Mouse (Mus musculus) forebrain, embryonic 12.5 days (tissue): ENCODE measurements around the gene Thsd7a. TPM values are rescaled to one million over a fixed set of nuclear protein-coding genes. Genes with fewer than 3 reads are reported as not detected.

Experiments
- ATAC-seq: fragments of 200-750 bp; cut with Nextera tagmentation; 2 replicates; pipeline ENCODE4 v1.8.0; 2017; ENCODE audit warnings: moderate TSS enrichment; ENCODE audit not compliant: low FRiP score
- H3K27ac ChIP-seq: fragments of 300-500 bp; sonication (generic); 2 replicates; pipeline ENCODE4 v1.5.1; 2016; ENCODE audit warnings: mild to moderate bottlenecking
- H3K27me3 ChIP-seq: fragments of 300-500 bp; sonication (generic); 2 replicates; pipeline ENCODE4 v1.6.1; 2016; ENCODE audit warnings: mild to moderate bottlenecking
- H3K36me3 ChIP-seq: fragments of 300-500 bp; sonication (generic); replicated peaks from 2 replicates; pipeline ENCODE4 v1.6.1; 2016; ENCODE audit warnings: mild to moderate bottlenecking
- H3K4me1 ChIP-seq: fragments of 300-500 bp; sonication (generic); 2 replicates; pipeline ENCODE4 v1.6.1; 2016
- H3K4me2 ChIP-seq: fragments of 300-500 bp; sonication (generic); 2 replicates; pipeline ENCODE4 v1.6.1; 2016; ENCODE audit warnings: mild to moderate bottlenecking, moderate library complexity
- H3K4me3 ChIP-seq: fragments of 300-500 bp; sonication (generic); replicated peaks from 2 replicates; pipeline ENCODE4 v1.5.1; 2016; ENCODE audit warnings: mild to moderate bottlenecking
- H3K9ac ChIP-seq: fragments of 300-500 bp; sonication (generic); 2 replicates; pipeline ENCODE4 v1.6.1; 2016; ENCODE audit warnings: mild to moderate bottlenecking
- H3K9me3 ChIP-seq: fragments of 300-500 bp; sonication (generic); 2 replicates; pipeline ENCODE4 v1.6.1; 2016
- WGBS: fragments of 180-500 bp; shearing (Covaris S2); methylation state at CpG from one replicate; pipeline ENCODE4 v1.1.7; 2016; 5-methylcytosine and 5-hydroxymethylcytosine counted together
- polyA plus RNA-seq: library from polyadenylated mRNA; unstranded; fragments of >200 nt; fragmentation: Nextera tagmentation; extraction: Ambion mirVana; gene quantifications from 2 replicates; pipeline ENCODE4 v1.2.1, GENCODE M21; 2016

Thsd7a gene
- polyA plus RNA-seq, 1 experiment from 2014 or later: 12.3 TPM

- ATAC-seq: no peak
- no peak overlapping the region for H3K9ac ChIP-seq
- no peak overlapping the region for H3K4me2 ChIP-seq
- H3K36me3 ChIP-seq: no peaks in the 10 kb centered on the region
- H3K4me1 ChIP-seq: no peaks in the 10 kb centered on the region; the same call in 1 of the 2 replicates
- H3K27me3 ChIP-seq: no peaks in the 10 kb centered on the region
- H3K9me3 ChIP-seq: no peaks in the 10 kb centered on the region
- H3K27ac ChIP-seq: no peak overlapping the region
- H3K4me3 ChIP-seq: no peak overlapping the region
These were observed 400.5 kb downstream of the Thsd7a start for GRCm38 (mm10) chr6:12348667-12349066.

DNA sequence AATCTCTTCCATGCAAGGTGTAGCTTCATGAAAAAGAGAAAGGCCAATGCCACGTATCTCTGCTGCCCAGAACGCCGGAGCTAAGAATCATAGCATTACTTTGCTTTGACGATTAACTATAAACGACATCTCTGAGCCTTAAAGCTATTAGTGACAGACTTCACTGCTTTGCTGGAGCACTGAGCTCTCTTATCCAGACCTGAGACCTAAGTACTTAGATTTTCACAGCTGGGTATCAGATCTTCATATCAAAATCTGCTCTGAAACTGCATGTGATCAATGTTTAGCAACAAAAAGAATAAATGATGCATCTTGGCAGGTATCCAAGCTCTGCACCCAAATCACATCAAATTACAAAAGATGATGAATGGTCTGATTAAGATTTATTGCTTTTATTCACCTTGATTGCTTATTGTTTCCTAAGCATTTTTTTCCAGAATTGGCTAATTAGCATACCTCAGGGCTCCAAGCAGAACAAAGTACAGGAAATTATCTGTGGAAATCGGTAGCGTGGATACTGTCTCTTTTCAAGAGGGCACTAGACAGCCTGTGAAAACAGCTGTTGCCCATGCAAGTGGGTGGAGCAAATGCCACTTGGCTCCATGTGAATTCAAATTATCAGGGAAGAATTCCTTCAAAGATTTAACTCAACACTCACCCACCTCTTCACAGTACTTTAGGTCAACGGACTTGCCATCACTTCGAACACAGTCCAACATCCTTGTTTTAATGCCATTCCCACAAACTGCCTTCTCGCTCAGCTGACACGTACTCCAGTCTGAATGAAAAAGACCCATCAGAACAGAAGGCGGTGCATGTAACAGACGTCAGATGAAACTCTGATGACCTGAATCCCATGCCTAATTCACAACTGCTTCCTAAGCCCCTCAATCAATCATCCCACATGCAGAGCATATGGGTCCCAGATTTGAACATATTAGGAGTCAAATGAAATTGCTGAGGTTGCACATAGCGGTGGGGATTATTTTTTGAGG lies 412.3 kb downstream of the Thsd7a start:
- Histone ChIP-seq H3K4me1 (0 out of 2 replicates have a peak, but pooled peaks cover 6% of the 10 kb centered on the region), H3K9ac (no peak overlapping the region), H3K27ac (peak overlapping the region; percentile 50; the same call in 1 of the 2 replicates), H3K9me3 (no peaks in the 10 kb centered on the region), H3K27me3 (no peaks in the 10 kb centered on the region), H3K36me3 (no peaks in the 10 kb centered on the region), H3K4me2 (no peak overlapping the region), H3K4me3 (no peak overlapping the region)
- ATAC-seq: peak; percentile 82
- 60% methylated on average over 14 of the region's 14 CpGs for WGBS

DNA sequence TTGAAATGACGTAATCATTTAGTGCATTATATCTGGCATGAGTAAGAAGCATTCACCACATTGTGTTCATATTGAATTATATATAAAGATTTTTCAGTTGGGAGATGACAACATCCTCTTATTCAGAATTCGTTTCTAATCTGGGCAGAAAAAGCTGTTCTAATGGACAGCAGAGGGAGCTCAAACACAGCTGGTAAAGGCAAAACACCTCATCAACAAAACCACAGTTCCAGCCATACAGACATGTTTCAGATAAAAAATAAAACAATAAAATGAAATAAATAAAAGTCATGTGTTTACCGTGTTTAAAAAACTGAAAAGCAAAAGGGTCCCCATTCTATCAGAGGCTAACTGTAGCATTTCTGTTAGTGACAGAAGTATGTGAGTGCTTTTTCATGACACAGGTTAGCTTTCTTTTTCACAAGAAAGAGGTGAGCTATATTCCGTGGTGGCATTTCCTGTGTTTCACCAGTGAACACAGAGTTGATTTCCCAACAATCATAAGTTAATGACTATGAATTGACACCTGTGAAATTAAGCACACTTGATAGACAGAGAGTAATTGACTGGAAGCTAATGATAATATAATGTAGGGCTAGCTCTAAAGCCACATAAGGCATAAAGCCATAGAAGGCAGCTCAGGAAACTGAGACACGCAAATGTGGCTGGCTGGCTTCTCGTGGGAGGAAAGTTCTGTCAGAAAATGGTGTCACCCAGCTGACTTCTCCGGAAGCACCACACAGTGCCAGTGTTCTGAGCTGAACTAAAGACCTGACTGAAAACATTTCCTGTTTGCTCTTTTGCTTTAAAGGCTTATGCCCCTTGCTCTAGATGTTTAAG lies 433.9 kb downstream of the Thsd7a start:
- H3K9ac ChIP-seq: no peak overlapping the region
- no peaks in the 10 kb centered on the region for H3K9me3 ChIP-seq
- no peaks in the 10 kb centered on the region for H3K4me1 ChIP-seq
- ATAC-seq: peak; percentile 63
- H3K4me2 ChIP-seq: no peak overlapping the region
- WGBS: 64% methylated on average over 7 of the region's 7 CpGs
- H3K27me3 ChIP-seq: no peaks in the 10 kb centered on the region
- no peak overlapping the region for H3K27ac ChIP-seq
- H3K4me3 ChIP-seq: no peak overlapping the region
- H3K36me3 ChIP-seq: no peaks in the 10 kb centered on the region

GRCm38 (mm10) chr6:12307502-12307901 lies 441.7 kb downstream of the Thsd7a start:
- H3K27ac ChIP-seq: no peak overlapping the region
- no peaks in the 10 kb centered on the region for H3K36me3 ChIP-seq
- H3K4me2 ChIP-seq: no peak overlapping the region
- H3K27me3 ChIP-seq: no peaks in the 10 kb centered on the region
- no peak overlapping the region for H3K4me3 ChIP-seq
- no peak overlapping the region for H3K9ac ChIP-seq
- no peak for ATAC-seq
- no peaks in the 10 kb centered on the region for H3K4me1 ChIP-seq
- H3K9me3 ChIP-seq: peaks cover 4% of the 10 kb centered on the region
- 81% methylated on average over 2 of the region's 2 CpGs for WGBS

GRCm38 (mm10) chr6:12262641-12263400 lies 486.4 kb downstream of the Thsd7a start:
- H3K36me3 ChIP-seq: no peaks in the 10 kb centered on the region
- no peaks in the 10 kb centered on the region for H3K27me3 ChIP-seq
- H3K9me3 ChIP-seq: no peaks in the 10 kb centered on the region
- H3K4me1 ChIP-seq: peaks cover 18% of the 10 kb centered on the region
- no peak overlapping the region for H3K4me3 ChIP-seq
- no peak overlapping the region for H3K27ac ChIP-seq
- no peak for ATAC-seq
- H3K4me2 ChIP-seq: no peak overlapping the region
- no peak overlapping the region for H3K9ac ChIP-seq
- WGBS: 88% methylated on average over 15 of the region's 15 CpGs
